Mouse (Mus musculus): ENCODE measurements around the gene Cdkl5.

The Cdkl5 gene

GRCm38 (mm10) chrX:160748653-160749052 lies 245.9 kb downstream of the Cdkl5 start:
- in situ Hi-C loops (cut with MboI), result no loop called here

GRCm38 (mm10) chrX:160745399-160745798 lies 249.1 kb downstream of the Cdkl5 start:
- in situ Hi-C loops (cut with MboI), result no loop called here

- in situ Hi-C loops (cut with MboI), result no loop called here
These were observed 258.9 kb downstream of the Cdkl5 start, which contains the start of gene Ppef1 for GRCm38 (mm10) chrX:160735650-160736049. Gene Ppef1 (minus strand): TSS chrX:160735765.
